Mouse (Mus musculus) small intestine, adult 2 months (tissue): ENCODE results near the gene Zfp260. TPM values are rescaled to one million over a fixed set of nuclear protein-coding genes. Genes with fewer than 3 reads are reported as not detected.
A peak's percentile ranks its signal among the peaks of the same experiment; 100 is the strongest.
"Not testable (repeated sequence)": the region's sequence is repeated elsewhere in the genome, so short reads cannot be mapped to it uniquely, and the experiment has no call there.

Experiments used
- H3K27ac ChIP-seq: fragments of 200-500 bp; 2 replicates; pipeline ENCODE4 v1.5.1; 2012; ENCODE audit warnings: low read depth, low read length, control low read depth, inconsistent platforms; ENCODE audit not compliant: insufficient read depth
- H3K27me3 ChIP-seq: fragments of 200-500 bp; 2 replicates; pipeline ENCODE4 v1.6.1; 2012; ENCODE audit warnings: mild to moderate bottlenecking, moderate library complexity, low read length, inconsistent platforms; ENCODE audit not compliant: control insufficient read depth, insufficient read depth
- H3K36me3 ChIP-seq: fragments of 200-500 bp; 2 replicates; pipeline ENCODE4 v1.6.1; 2012; ENCODE audit warnings: mild to moderate bottlenecking, low read length, control low read depth, inconsistent platforms; ENCODE audit not compliant: control insufficient read depth, insufficient read depth
- H3K4me1 ChIP-seq: fragments of 200-500 bp; 2 replicates; pipeline ENCODE4 v1.6.1; 2012; ENCODE audit warnings: low read length, inconsistent platforms, mixed read lengths; ENCODE audit not compliant: control insufficient read depth, insufficient read depth, insufficient read length
- H3K4me3 ChIP-seq: fragments of 200-500 bp; 2 replicates; pipeline ENCODE4 v1.5.1; 2012; ENCODE audit warnings: low read depth, mild to moderate bottlenecking, control low read depth, inconsistent platforms, low read length, moderate library complexity
- CTCF ChIP-seq: fragments of 200-500 bp; IDR thresholded peaks from 2 replicates; pipeline ENCODE4 v1.5.1; 2012; ENCODE audit warnings: low read depth, mild to moderate bottlenecking, control low read depth, inconsistent platforms, low read length, moderate library complexity, mixed read lengths; ENCODE audit not compliant: insufficient replicate concordance, insufficient read length; ENCODE audit errors: extremely low read depth
- POLR2A ChIP-seq: fragments of 200-500 bp; IDR thresholded peaks from 2 replicates; pipeline ENCODE4 v1.6.1; 2012; ENCODE audit warnings: low read depth, mild to moderate bottlenecking, control low read depth, inconsistent platforms, low read length, moderate library complexity
- WGBS: fragments of 180-500 bp; shearing (Covaris S2); methylation state at CpG from one replicate; pipeline ENCODE4 v1.1.7; 2018; 5-methylcytosine and 5-hydroxymethylcytosine counted together
- polyA plus RNA-seq: library from polyadenylated mRNA; depleted of rRNA; stranded (reverse); fragments of >200 nt; gene quantifications from 2 replicates; pipeline ENCODE4 v1.2.3, GENCODE M21; 2012

Gene Zfp260
- polyA plus RNA-seq, 1 experiment: 7.1 TPM

DNA sequence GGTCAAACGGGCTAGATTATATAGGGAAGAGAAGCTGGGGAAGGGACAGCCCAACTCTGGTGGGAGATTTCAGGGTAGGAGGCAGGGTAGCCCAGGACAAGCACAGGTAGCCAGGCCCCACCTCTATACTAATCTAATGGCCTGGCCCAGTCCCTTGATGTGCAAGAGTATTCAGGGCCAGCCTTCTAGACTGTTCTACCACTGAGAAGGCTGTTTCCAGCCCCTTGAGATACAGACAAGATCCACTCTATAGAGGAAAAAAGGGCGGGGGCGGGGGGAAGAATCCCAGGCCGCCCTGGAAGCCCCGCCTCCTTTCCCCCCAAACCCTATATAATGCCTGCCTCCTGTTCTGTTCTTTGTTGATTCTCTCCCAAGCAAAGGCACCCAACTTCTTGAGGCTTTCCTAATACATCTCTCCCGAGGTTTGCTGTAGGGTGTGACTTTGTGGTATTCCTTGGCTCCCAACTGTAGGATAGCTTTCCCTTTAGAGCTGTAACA is 610 bp upstream of the Zfp260 start:
- H3K27me3 ChIP-seq: no peaks in the 10 kb centered on the region
- no peak overlapping the region for H3K4me3 ChIP-seq
- 73% methylated on average over 6 of the region's 6 CpGs for WGBS
- peaks cover 9% of the 10 kb centered on the region; the same call in 1 of the 2 replicates for H3K4me1 ChIP-seq
- H3K27ac ChIP-seq: peak overlapping the region; percentile 23; the same call in 1 of the 2 replicates
- no peak for TF ChIP-seq POLR2A
- no peaks in the 10 kb centered on the region for H3K36me3 ChIP-seq

- 2% methylated on average over 5 of the region's 5 CpGs for WGBS
- no peak overlapping the region for H3K27ac ChIP-seq
- H3K36me3 ChIP-seq: peaks cover 5% of the 10 kb centered on the region; the same call in 1 of the 2 replicates
- TF ChIP-seq POLR2A (no peak), CTCF (no peak)
- no peaks in the 10 kb centered on the region for H3K27me3 ChIP-seq
- H3K4me3 ChIP-seq: no peak overlapping the region
- peaks cover 6% of the 10 kb centered on the region; the same call in 1 of the 2 replicates for H3K4me1 ChIP-seq
Observed at GRCm38 (mm10) chr7:30095551-30096125, 1.1 kb downstream of the Zfp260 start.

DNA sequence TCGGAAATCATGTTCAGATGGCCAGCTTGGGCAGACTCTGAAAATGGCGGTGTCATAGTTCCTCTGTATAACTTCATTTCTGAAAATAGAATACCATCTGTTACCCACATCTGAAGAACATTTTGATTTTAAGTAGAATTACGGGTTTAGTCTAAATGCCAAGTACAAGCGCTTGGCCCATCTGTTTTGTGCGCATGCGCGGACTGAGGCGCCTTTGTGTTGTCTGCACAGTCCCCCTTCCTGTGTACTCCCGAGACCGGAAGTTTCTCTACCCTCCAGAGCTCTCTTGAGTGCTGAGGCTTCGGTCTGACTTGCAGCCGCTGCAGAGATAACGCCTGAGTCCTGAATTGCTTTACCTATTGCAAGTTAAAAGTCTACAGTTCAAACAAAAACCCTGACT is 4.7 kb downstream of the Zfp260 start:
- TF ChIP-seq CTCF (no peak), POLR2A (no peak)
- 91% methylated on average over 13 of the region's 13 CpGs for WGBS
- Histone ChIP-seq H3K4me1 (peaks cover 4% of the 10 kb centered on the region; the same call in 1 of the 2 replicates), H3K27me3 (no peaks in the 10 kb centered on the region), H3K36me3 (peaks cover 25% of the 10 kb centered on the region), H3K27ac (no peak overlapping the region), H3K4me3 (no peak overlapping the region)

- Histone ChIP-seq H3K27ac (no peak overlapping the region), H3K4me3 (no peak overlapping the region), H3K4me1 (no peaks in the 10 kb centered on the region), H3K27me3 (no peaks in the 10 kb centered on the region), H3K36me3 (no peaks in the 10 kb centered on the region)
- 93% methylated on average over 5 of the region's 5 CpGs for WGBS
- TF ChIP-seq POLR2A (no peak), CTCF (no peak)
Observed at GRCm38 (mm10) chr7:30116076-30116475, 21.5 kb downstream of the Zfp260 start.

GRCm38 (mm10) chr7:30117935-30118334 is 23.4 kb downstream of the Zfp260 start:
- H3K4me3 ChIP-seq, H3K27ac ChIP-seq, H3K36me3 ChIP-seq, H3K27me3 ChIP-seq, H3K4me1 ChIP-seq: not testable (repeated sequence)
- 91% methylated on average over 12 of the region's 12 CpGs for WGBS

- under 1% methylated on average over 61 of the region's 61 CpGs for WGBS
- 0 out of 2 replicates have a peak, but pooled peaks have one; percentile 27 for TF ChIP-seq POLR2A
- TF ChIP-seq CTCF: no peak
- Histone ChIP-seq H3K36me3 (no peaks in the 10 kb centered on the region), H3K27me3 (no peaks in the 10 kb centered on the region), H3K27ac (no peak within 1 kb of the TSS; the same call in 1 of the 2 replicates), H3K4me3 (peak within 1 kb of the TSS; percentile 76), H3K4me1 (peaks cover 3% of the 10 kb centered on the region; the same call in 1 of the 2 replicates)
Observed at GRCm38 (mm10) chr7:30121308-30122187, 27.0 kb downstream of the Zfp260 start, which contains the start of gene Zfp382. Gene Zfp382 (plus strand): TSS chr7:30121942.

DNA sequence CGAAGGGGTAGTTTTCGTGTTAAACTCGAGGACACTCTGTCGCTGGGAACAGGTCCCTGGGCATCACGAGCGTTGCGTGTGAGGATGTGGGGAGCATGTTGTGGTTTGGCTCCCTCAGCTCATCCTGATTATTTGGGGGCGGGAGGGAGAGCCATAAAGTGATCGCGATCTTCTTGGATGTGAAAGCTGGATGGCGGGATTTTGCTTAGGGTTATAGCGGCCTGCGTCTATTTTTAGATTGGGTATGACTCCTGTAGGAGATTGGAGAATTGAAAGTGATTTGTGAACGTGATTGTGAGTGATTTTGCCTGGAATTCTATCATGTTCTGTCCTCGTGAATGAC is 27.6 kb downstream of the Zfp260 start:
- Histone ChIP-seq H3K36me3 (no peaks in the 10 kb centered on the region), H3K27ac (no peak overlapping the region; the same call in 1 of the 2 replicates), H3K27me3 (no peaks in the 10 kb centered on the region), H3K4me3 (peak overlapping the region; percentile 76), H3K4me1 (peaks cover 3% of the 10 kb centered on the region; the same call in 1 of the 2 replicates)
- no peak for TF ChIP-seq POLR2A
- TF ChIP-seq CTCF: no peak
- 2% methylated on average over 15 of the region's 15 CpGs for WGBS
